Mouse (Mus musculus) erythroblast, embryonic 14.5 days (primary cell): ENCODE data around the gene Cemip.

Source experiments
- GATA1 ChIP-seq: IDR thresholded peaks from 2 replicates; pipeline ENCODE4 v1.6.1; 2012; ENCODE audit warnings: low read length, inconsistent platforms, mixed read lengths
- TAL1 ChIP-seq: IDR thresholded peaks from 3 replicates; pipeline ENCODE4 v1.6.1; 2012; ENCODE audit warnings: low read length, inconsistent platforms, mixed read lengths

DNA sequence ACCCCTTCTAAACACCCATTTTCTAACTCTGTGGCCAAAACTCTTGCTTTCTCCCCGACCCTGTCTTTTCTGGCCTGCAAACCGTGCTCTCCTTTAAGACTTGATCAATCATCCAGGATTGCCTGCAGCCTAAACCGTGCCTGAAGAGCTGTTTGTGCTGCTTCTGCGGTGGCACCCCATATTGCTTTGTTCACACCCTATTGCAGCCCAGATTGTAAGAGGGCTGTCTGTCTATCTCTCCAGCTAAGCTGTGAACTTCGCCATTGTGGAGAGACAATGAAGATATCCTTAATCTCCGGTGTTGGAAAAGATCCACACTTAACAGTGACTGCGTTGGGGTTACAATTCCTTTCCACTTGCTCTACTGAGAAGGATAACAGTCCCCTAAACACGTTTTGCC is 12.0 kb downstream of the Cemip start:
- no peak for TF ChIP-seq GATA1
- TF ChIP-seq TAL1, result no peak
